Mouse (Mus musculus) heart, postnatal 0 days (tissue): ENCODE data around the gene B230104I21Rik. TPM values are rescaled to one million over a fixed set of nuclear protein-coding genes. Genes with fewer than 3 reads are reported as not detected.

Experiments used
- ATAC-seq: fragments of 200-750 bp; cut with Nextera tagmentation; 2 replicates; pipeline ENCODE4 v1.8.0; 2017; ENCODE audit warnings: low read depth, moderate number of reproducible peaks, moderate library complexity; ENCODE audit not compliant: insufficient read depth
- DNase-seq: peaks from one replicate; pipeline ENCODE4 v3.0.0-alpha.2; 2016; ENCODE audit warnings: low spot score
- H3K27ac ChIP-seq: fragments of 300-500 bp; sonication (generic); 2 replicates; pipeline ENCODE4 v1.5.1; 2014; ENCODE audit warnings: low read depth, mild to moderate bottlenecking
- H3K27me3 ChIP-seq: fragments of 300-500 bp; sonication (generic); 2 replicates; pipeline ENCODE4 v1.6.1; 2014; ENCODE audit warnings: low read length, mixed read lengths; ENCODE audit not compliant: control insufficient read depth, insufficient read depth
- H3K36me3 ChIP-seq: fragments of 300-500 bp; sonication (generic); replicated peaks from 2 replicates; pipeline ENCODE4 v1.6.1; 2014; ENCODE audit warnings: low read length, mixed read lengths; ENCODE audit not compliant: control insufficient read depth, insufficient read depth
- H3K4me1 ChIP-seq: fragments of 300-500 bp; sonication (generic); 2 replicates; pipeline ENCODE4 v1.6.1; 2014; ENCODE audit warnings: antibody characterized with exemption; ENCODE audit not compliant: control insufficient read depth, insufficient read depth
- H3K4me2 ChIP-seq: fragments of 300-500 bp; sonication (generic); 2 replicates; pipeline ENCODE4 v1.6.1; 2014; ENCODE audit warnings: low read depth, mild to moderate bottlenecking, low read length, moderate library complexity
- H3K4me3 ChIP-seq: fragments of 300-500 bp; sonication (generic); 2 replicates; pipeline ENCODE4 v1.5.1; 2014; ENCODE audit warnings: low read depth, low read length
- H3K9ac ChIP-seq: fragments of 300-500 bp; sonication (generic); replicated peaks from 2 replicates; pipeline ENCODE4 v1.6.1; 2014; ENCODE audit warnings: low read depth, low read length, mixed read lengths
- H3K9me3 ChIP-seq: fragments of 300-500 bp; sonication (generic); replicated peaks from 2 replicates; pipeline ENCODE4 v1.6.1; 2016; ENCODE audit warnings: low read length; ENCODE audit not compliant: control insufficient read depth
- CTCF ChIP-seq: IDR thresholded peaks from 2 replicates; pipeline ENCODE4 v1.5.1; 2016; ENCODE audit warnings: antibody characterized with exemption, control low read depth, low read depth
- EP300 ChIP-seq: IDR thresholded peaks from 2 replicates; pipeline ENCODE4 v1.6.1; 2016; ENCODE audit warnings: antibody characterized with exemption, low read depth
- WGBS: fragments of 180-500 bp; shearing (Covaris S2); extraction: QIAGEN DNeasy Blood & Tissue Kit; methylation state at CpG from one replicate; pipeline ENCODE4 v1.1.7; 2014; 5-methylcytosine and 5-hydroxymethylcytosine counted together
- polyA plus RNA-seq: library from polyadenylated mRNA; unstranded; fragments of >200 nt; fragmentation: Nextera tagmentation; extraction: Ambion mirVana; gene quantifications from 2 replicates; pipeline ENCODE4 v1.2.1, GENCODE M21; 2015
- total RNA-seq: library from RNA; depleted of rRNA; stranded (reverse); fragments of >200 nt; gene quantifications from 2 replicates; pipeline ENCODE4 v1.2.3, GENCODE M21; 2014; ENCODE audit warnings: low replicate concordance

The B230104I21Rik gene
- total and polyA plus RNA-seq, 2 experiments from 2014 or later = not detected

GRCm38 (mm10) chr4:154352246-154352645 lies 16.3 kb downstream of the B230104I21Rik start:
- no peaks in the 10 kb centered on the region for H3K27me3 ChIP-seq
- no peak for TF ChIP-seq EP300
- no peak for TF ChIP-seq CTCF
- no peak overlapping the region for H3K27ac ChIP-seq
- H3K4me3 ChIP-seq = no peak overlapping the region
- no peaks in the 10 kb centered on the region for H3K9me3 ChIP-seq
- H3K36me3 ChIP-seq = no peaks in the 10 kb centered on the region
- no peak overlapping the region for H3K9ac ChIP-seq
- H3K4me2 ChIP-seq = no peak overlapping the region
- no peak for DNase-seq
- no peak for ATAC-seq
- H3K4me1 ChIP-seq = 0 out of 2 replicates have a peak, but pooled peaks cover 5% of the 10 kb centered on the region
- 30% methylated on average over 13 of the region's 13 CpGs for WGBS

GRCm38 (mm10) chr4:154355408-154355807 lies 19.5 kb downstream of the B230104I21Rik start:
- Histone ChIP-seq H3K4me2 (no peak overlapping the region), H3K4me1 (peaks cover 23% of the 10 kb centered on the region), H3K4me3 (no peak overlapping the region), H3K27me3 (no peaks in the 10 kb centered on the region), H3K27ac (no peak overlapping the region), H3K9ac (no peak overlapping the region), H3K9me3 (no peaks in the 10 kb centered on the region), H3K36me3 (no peaks in the 10 kb centered on the region)
- no peak for ATAC-seq
- no peak for DNase-seq
- no peak for TF ChIP-seq EP300
- TF ChIP-seq CTCF = peak; percentile 32
- 97% methylated on average over 5 of the region's 5 CpGs for WGBS

DNA sequence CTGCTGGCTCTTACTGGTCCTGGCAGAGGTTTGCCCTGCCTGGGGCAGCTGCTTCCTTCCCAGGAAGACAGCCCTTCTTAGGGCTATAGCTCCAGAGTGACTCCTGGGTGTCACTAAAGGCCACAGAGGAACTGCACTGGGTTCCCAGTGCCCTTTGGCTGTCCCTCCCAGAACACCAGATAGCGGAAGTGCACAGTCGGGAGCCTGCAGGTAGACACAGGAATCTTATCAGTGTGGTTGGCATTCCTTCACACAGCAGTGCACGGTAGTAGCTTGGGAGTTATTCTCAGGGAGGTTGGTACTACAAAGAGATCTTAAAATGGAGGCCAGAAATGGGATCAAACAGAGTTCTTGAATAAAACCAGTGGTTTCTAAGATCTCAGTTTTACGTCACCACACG lies 22.4 kb downstream of the B230104I21Rik start:
- Histone ChIP-seq H3K27ac (peak overlapping the region; percentile 81), H3K4me2 (no peak overlapping the region; the same call in 1 of the 2 replicates), H3K4me1 (peaks cover 23% of the 10 kb centered on the region), H3K4me3 (no peak overlapping the region), H3K9ac (no peak overlapping the region), H3K27me3 (0 out of 2 replicates have a peak, but pooled peaks cover 2% of the 10 kb centered on the region), H3K36me3 (no peaks in the 10 kb centered on the region), H3K9me3 (no peaks in the 10 kb centered on the region)
- peak; percentile 36 for DNase-seq
- WGBS = 23% methylated on average over 5 of the region's 5 CpGs
- ATAC-seq = no peak; the same call in 1 of the 2 replicates
- TF ChIP-seq EP300 = no peak

GRCm38 (mm10) chr4:154358816-154359215 lies 22.9 kb downstream of the B230104I21Rik start:
- 22% methylated on average over 10 of the region's 11 CpGs for WGBS
- TF ChIP-seq CTCF (no peak), EP300 (no peak)
- H3K4me3 ChIP-seq = no peak overlapping the region
- DNase-seq (peak; percentile 42), ATAC-seq (peak; percentile 51)
- H3K4me1 ChIP-seq = peaks cover 23% of the 10 kb centered on the region
- no peaks in the 10 kb centered on the region for H3K9me3 ChIP-seq
- H3K36me3 ChIP-seq = no peaks in the 10 kb centered on the region
- 0 out of 2 replicates have a peak, but pooled peaks cover 2% of the 10 kb centered on the region for H3K27me3 ChIP-seq
- H3K27ac ChIP-seq = peak overlapping the region; percentile 81
- H3K4me2 ChIP-seq = no peak overlapping the region; the same call in 1 of the 2 replicates
- H3K9ac ChIP-seq = no peak overlapping the region

- ATAC-seq (0 out of 2 replicates have a peak, but pooled peaks have one; percentile 9), DNase-seq (no peak)
- Histone ChIP-seq H3K9ac (0 out of 2 replicates have a peak overlapping the region, but pooled peaks have one; percentile 28), H3K4me1 (peaks cover 23% of the 10 kb centered on the region), H3K27ac (peak overlapping the region; percentile 81), H3K4me3 (no peak overlapping the region), H3K9me3 (no peaks in the 10 kb centered on the region), H3K36me3 (no peaks in the 10 kb centered on the region), H3K27me3 (0 out of 2 replicates have a peak, but pooled peaks cover 2% of the 10 kb centered on the region), H3K4me2 (no peak overlapping the region)
- WGBS = 53% methylated on average over 9 of the region's 9 CpGs
- no peak for TF ChIP-seq EP300
- no peak for TF ChIP-seq CTCF
Observed at GRCm38 (mm10) chr4:154359762-154360300, 23.9 kb downstream of the B230104I21Rik start.

DNA sequence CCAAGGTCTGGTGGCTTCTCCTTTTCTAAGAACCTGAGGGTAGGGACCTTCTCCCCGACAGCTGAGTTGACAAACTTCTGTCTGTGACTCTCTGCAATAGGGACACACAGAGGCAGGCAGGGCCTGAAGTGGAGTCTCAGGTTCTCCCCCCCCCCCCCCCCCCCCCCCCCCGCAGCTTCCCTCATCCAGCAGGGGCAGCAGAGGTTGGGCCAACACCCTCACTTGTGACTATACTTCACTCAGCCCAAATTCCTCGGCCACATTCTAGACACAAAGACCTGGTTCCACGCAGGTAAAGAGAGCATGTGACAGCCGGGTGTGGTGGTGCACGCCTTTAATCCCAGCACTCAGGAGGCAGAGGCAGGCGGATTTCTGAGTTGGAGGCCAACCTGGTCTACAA lies 24.5 kb downstream of the B230104I21Rik start:
- peaks cover 23% of the 10 kb centered on the region for H3K4me1 ChIP-seq
- DNase-seq = no peak
- TF ChIP-seq EP300 = no peak
- TF ChIP-seq CTCF = no peak
- H3K9me3 ChIP-seq = no peaks in the 10 kb centered on the region
- no peak for ATAC-seq
- H3K9ac ChIP-seq = no peak overlapping the region
- no peak overlapping the region for H3K4me3 ChIP-seq
- no peak overlapping the region for H3K4me2 ChIP-seq
- 80% methylated on average over 6 of the region's 7 CpGs for WGBS
- H3K36me3 ChIP-seq = no peaks in the 10 kb centered on the region
- 0 out of 2 replicates have a peak, but pooled peaks cover 2% of the 10 kb centered on the region for H3K27me3 ChIP-seq
- no peak overlapping the region for H3K27ac ChIP-seq
